Mouse (Mus musculus) cerebellum, postnatal 4 days (tissue): ENCODE results near the gene Zc4h2.

Source experiments
- DNase-seq, 2 experiments: peaks; one replicate each; pipeline ENCODE4 v3.0.0; 2022; ENCODE audit warnings: low spot score in 2 of 2, mixed read lengths in 1 of 2

Zc4h2 gene

DNA sequence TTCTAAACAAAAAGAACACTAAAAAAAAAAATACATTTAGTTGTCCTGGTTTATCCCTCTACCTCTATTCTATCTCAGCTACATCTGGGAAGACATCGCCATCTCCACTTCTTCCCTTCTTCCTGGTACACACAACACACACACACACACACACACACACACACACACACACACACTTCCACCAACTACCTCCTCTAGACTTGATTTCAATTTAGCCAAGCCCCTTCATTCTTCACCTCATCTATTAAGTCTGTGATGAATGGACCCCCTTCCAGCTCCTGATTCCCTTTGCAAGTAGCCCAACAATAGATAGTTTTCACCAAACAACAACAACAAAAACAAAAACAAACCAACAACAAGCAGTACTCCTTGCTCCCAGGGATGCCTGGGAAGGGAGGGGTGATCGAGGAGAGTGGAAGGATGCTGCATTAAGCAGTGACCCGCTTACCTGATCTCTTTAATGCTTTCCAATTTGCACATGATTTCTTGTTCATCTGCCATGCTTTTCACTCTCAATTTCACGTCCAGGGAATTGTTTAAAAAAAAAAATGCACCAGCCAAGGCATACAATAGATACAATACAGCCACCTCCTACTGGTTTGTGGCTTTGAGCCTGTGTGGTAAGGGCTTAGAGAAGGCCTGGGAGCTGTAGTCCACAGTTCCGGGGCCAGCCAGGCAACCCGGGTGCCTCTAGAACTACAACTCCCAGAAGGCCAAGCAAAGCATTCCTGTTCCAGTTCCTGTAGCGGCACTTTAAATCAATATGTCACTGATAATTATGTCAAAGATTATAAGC, at the start of gene Zc4h2:
TSS of gene Zc4h2 (minus strand) at position 706 of the 796 bp plus-strand sequence.
- DNase-seq, result peak in 1 of 2 experiments; percentile 59

DNA sequence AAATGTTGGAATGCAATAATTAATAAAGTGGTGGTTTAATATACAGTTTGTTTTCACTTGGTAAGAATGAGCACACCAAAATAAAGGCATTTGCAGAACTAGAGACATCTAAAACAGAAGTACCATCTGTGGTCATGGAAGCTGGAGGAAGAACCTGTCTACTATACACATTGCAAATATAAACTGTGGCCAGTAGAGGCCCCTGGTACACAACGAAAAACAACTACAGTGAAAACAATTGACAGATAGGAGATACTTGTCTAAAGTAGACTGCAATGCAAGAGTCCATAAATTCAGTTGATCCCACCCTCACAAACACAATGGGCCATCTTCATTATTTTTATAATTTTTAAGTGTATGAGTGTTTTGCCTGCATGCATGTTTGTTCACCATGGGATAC, 28.8 kb upstream of the Zc4h2 start:
- DNase-seq, result no peak

- DNase-seq, result no peak
Observed at GRCm38 (mm10) chrX:95682206-95682605, 23.9 kb upstream of the Zc4h2 start.

- DNase-seq, result peak in 1 of 2 experiments; percentile 7
Observed at GRCm38 (mm10) chrX:95658600-95659084, 333 bp upstream of the Zc4h2 start.

DNA sequence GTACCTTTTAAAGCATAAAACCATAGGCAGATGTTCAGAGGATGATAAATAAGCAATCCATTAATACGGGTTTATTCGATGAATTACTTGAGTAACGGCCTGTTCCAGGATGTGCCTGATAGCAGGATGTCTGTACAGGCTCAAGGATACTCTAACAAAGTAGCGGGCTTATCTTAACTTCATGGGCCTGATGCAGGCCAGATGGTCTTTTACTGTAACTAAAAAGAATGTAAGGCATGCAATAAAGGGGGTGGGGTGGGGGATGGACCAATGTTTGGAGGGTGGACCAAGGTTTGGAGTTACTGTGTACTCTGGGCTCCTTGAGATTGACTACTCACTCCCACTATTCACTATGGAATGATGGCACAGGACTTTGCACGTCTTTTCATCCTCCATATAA, 57.7 kb downstream of the Zc4h2 start:
- DNase-seq, result no peak
